Mouse (Mus musculus) forebrain, embryonic 10.5 days (tissue): ENCODE data around the gene Slc2a10. TPM values are rescaled to one million over a fixed set of nuclear protein-coding genes. Genes with fewer than 3 reads are reported as not detected.
A peak's percentile ranks its signal among the peaks of the same experiment; 100 is the strongest.
"Not testable (repeated sequence)": the region's sequence is repeated elsewhere in the genome, so short reads cannot be mapped to it uniquely, and the experiment has no call there.

Experiments
- DNase-seq: peaks from one replicate; pipeline ENCODE4 v3.0.0-alpha.2; 2017; ENCODE audit warnings: low spot score; ENCODE audit errors: extremely low spot score
- H3K27ac ChIP-seq: fragments of 300-500 bp; sonication (generic); 2 replicates; pipeline ENCODE4 v1.5.1; 2016; ENCODE audit warnings: mild to moderate bottlenecking
- H3K27me3 ChIP-seq: fragments of 300-500 bp; sonication (generic); 2 replicates; pipeline ENCODE4 v1.6.1; 2016; ENCODE audit warnings: mild to moderate bottlenecking; ENCODE audit not compliant: poor library complexity, severe bottlenecking
- H3K36me3 ChIP-seq: fragments of 300-500 bp; sonication (generic); replicated peaks from 2 replicates; pipeline ENCODE4 v1.6.1; 2016; ENCODE audit warnings: mild to moderate bottlenecking, moderate library complexity
- H3K4me1 ChIP-seq: fragments of 300-500 bp; sonication (generic); 2 replicates; pipeline ENCODE4 v1.6.1; 2016
- H3K4me3 ChIP-seq: fragments of 300-500 bp; sonication (generic); 2 replicates; pipeline ENCODE4 v1.5.1; 2016; ENCODE audit warnings: mild to moderate bottlenecking, moderate library complexity
- H3K9me3 ChIP-seq: fragments of 300-500 bp; sonication (generic); 2 replicates; pipeline ENCODE4 v1.6.1; 2016; ENCODE audit warnings: mild to moderate bottlenecking, moderate library complexity
- WGBS: fragments of 180-500 bp; shearing (Covaris S2); methylation state at CpG from one replicate; pipeline ENCODE4 v1.1.7; 2016; 5-methylcytosine and 5-hydroxymethylcytosine counted together
- polyA plus RNA-seq: library from polyadenylated mRNA; unstranded; fragments of >200 nt; fragmentation: Nextera tagmentation; extraction: Ambion mirVana; gene quantifications from 2 replicates; pipeline ENCODE4 v1.2.1, GENCODE M21; 2016

Slc2a10 gene
- polyA plus RNA-seq, 1 experiment from 2014 or later = 4.6 TPM

GRCm38 (mm10) chr2:165485826-165486225, 17.8 kb upstream of the Slc2a10 start:
- 80% methylated on average over 3 of the region's 3 CpGs for whole genome bisulfite sequencing
- Histone ChIP-seq H3K27ac (no peak overlapping the region), H3K4me3 (no peak overlapping the region), H3K9me3 (no peaks in the 10 kb centered on the region), H3K27me3 (no peaks in the 10 kb centered on the region), H3K4me1 (peaks cover 39% of the 10 kb centered on the region), H3K36me3 (peaks cover 30% of the 10 kb centered on the region)
- DNase-seq = no peak

DNA sequence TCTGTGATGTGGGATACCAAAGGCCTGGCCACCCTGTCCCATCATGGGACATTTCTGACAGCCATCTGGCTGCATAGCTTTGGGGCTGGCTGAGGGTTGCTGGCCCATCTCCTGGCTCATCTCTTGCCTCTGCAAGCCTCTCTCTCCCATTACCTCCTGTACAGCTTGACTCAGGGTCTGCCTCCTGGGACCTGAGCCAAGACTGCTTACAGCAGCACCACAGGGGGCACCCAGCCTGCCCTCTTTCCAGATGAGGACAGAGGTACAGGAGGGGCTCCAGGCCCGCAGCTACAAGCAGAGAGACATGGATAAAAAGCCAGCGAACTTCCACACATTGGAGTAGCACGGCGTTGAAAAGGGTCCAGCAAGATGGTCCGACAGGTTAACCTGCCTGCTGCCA, 17.2 kb upstream of the Slc2a10 start:
- H3K4me1 ChIP-seq = peaks cover 39% of the 10 kb centered on the region
- H3K27ac ChIP-seq = peak overlapping the region; percentile 51; the same call in 1 of the 2 replicates
- H3K27me3 ChIP-seq = no peaks in the 10 kb centered on the region
- WGBS = 83% methylated on average over 5 of the region's 5 CpGs
- H3K4me3 ChIP-seq = no peak overlapping the region
- no peak for DNase-seq
- no peaks in the 10 kb centered on the region for H3K9me3 ChIP-seq
- peaks cover 34% of the 10 kb centered on the region for H3K36me3 ChIP-seq

- DNase-seq = peak; percentile 62
- Histone ChIP-seq H3K36me3 (peaks cover 34% of the 10 kb centered on the region), H3K27ac (peak overlapping the region; percentile 2; the same call in 1 of the 2 replicates), H3K4me1 (peaks cover 41% of the 10 kb centered on the region), H3K9me3 (no peaks in the 10 kb centered on the region), H3K27me3 (no peaks in the 10 kb centered on the region), H3K4me3 (no peak overlapping the region)
- WGBS = 26% methylated on average over 8 of the region's 8 CpGs
These were observed 16.6 kb upstream of the Slc2a10 start for GRCm38 (mm10) chr2:165486881-165487535.

DNA sequence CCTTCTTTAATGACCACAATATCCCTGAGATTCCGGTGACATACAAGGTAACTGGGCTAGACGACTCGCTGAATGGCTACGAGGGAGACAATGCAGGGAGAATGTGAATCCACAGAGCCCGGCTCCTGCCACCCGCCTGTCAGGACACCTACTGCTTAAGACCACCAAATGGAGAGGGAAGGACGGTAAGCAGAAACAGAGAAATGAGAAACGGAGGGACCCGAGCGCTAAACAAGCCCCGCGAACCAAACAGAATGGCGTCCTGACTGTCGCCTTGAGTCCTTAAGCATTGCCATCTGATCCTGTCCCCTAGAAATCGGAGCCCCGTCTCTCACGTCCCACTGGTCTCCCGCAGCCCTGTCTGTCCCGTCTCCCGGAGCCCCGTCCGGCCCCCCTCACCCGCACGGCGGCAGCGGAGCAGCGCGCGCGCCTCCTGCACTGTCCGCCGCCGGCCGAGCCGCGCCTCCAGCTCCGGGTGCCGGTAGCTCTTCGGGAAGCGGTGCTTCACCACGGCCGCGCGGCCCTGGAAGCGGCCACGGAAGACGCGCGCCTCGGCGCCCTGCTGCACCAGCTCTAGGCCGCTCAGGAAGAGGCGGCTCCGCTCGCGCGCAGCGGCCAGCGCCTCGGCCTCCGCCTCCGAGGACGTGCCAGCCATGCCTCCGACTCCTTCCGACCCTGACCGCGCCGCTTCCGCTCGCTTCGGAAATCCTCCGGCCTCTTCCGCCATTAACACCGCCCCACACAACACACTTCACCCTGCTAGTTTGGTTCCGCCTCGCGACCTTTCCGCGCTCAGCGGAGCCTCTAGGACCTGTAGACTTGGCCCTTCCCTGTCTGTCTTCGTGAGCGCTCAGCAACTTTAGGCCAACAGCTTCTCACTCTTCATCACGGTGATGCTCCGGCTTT, 10.7 kb upstream of the Slc2a10 start, which contains the start of gene Trp53rka:
Gene Trp53rka, minus strand, starts transcription at position 677 of the 906 bp plus-strand sequence.
- under 1% methylated on average over 77 of the region's 84 CpGs for WGBS

DNA sequence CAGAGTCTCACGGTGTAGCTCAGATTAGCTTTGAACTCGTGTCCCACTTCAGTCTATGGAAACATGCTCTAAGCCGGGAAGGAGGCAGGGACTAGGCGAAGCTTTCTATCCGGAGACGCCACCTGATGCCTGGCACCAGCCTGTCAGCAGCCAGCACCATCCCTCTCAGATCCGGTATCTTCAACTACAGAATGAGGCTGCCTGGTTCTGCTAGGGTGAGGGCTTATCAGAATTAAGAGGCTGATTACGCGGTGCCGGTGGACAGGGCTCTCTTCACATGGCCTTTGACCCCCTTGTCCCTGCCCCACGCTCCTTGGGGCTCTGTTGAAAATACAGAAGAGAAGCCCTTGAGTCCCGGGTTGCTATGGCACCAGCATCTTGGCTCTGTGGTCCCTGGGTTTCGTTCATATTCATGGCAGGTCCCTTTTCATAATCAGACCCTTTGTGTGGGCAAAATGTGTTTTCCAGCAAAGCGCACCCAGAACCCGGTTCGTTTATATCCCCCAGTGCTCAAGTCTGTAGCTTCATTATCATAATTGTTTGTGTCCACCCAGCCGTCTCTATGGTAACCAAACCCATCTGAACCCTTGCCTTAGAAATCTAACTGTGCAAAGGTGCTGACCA, 9.9 kb upstream of the Slc2a10 start:
- no peaks in the 10 kb centered on the region for H3K27me3 ChIP-seq
- peak overlapping the region; percentile 82 for H3K4me3 ChIP-seq
- peaks cover 39% of the 10 kb centered on the region for H3K4me1 ChIP-seq
- whole genome bisulfite sequencing = 15% methylated on average over 17 of the region's 17 CpGs
- peaks cover 25% of the 10 kb centered on the region for H3K36me3 ChIP-seq
- no peaks in the 10 kb centered on the region for H3K9me3 ChIP-seq
- peak; percentile 59 for DNase-seq
- peak overlapping the region; percentile 91 for H3K27ac ChIP-seq

More for the DNA sequence above, 10.7 kb upstream of the Slc2a10 start, which contains the start of gene Trp53rka:
- no peaks in the 10 kb centered on the region for H3K9me3 ChIP-seq
- H3K4me3 ChIP-seq = peak within 1 kb of the TSS; percentile 82
- H3K27me3 ChIP-seq = no peaks in the 10 kb centered on the region
- peak; percentile 83 for DNase-seq
- peaks cover 33% of the 10 kb centered on the region for H3K36me3 ChIP-seq
- peak within 1 kb of the TSS; percentile 91 for H3K27ac ChIP-seq
- peaks cover 39% of the 10 kb centered on the region for H3K4me1 ChIP-seq

GRCm38 (mm10) chr2:165494495-165494894, 9.1 kb upstream of the Slc2a10 start:
- Histone ChIP-seq H3K4me1 (peaks cover 39% of the 10 kb centered on the region), H3K27ac (peak overlapping the region; percentile 91), H3K9me3 (no peaks in the 10 kb centered on the region), H3K27me3 (no peaks in the 10 kb centered on the region), H3K36me3 (peaks cover 17% of the 10 kb centered on the region), H3K4me3 (peak overlapping the region; percentile 82; the same call in 1 of the 2 replicates)
- no peak for DNase-seq
- 62% methylated on average over 2 of the region's 2 CpGs for WGBS

GRCm38 (mm10) chr2:165496251-165496650, 7.3 kb upstream of the Slc2a10 start:
- Histone ChIP-seq H3K27ac (peak overlapping the region; percentile 6; the same call in 1 of the 2 replicates), H3K9me3 (no peaks in the 10 kb centered on the region), H3K36me3 (no peaks in the 10 kb centered on the region), H3K4me1 (peaks cover 39% of the 10 kb centered on the region), H3K27me3 (no peaks in the 10 kb centered on the region; the same call in 1 of the 2 replicates), H3K4me3 (no peak overlapping the region)
- peak; percentile 30 for DNase-seq

DNA sequence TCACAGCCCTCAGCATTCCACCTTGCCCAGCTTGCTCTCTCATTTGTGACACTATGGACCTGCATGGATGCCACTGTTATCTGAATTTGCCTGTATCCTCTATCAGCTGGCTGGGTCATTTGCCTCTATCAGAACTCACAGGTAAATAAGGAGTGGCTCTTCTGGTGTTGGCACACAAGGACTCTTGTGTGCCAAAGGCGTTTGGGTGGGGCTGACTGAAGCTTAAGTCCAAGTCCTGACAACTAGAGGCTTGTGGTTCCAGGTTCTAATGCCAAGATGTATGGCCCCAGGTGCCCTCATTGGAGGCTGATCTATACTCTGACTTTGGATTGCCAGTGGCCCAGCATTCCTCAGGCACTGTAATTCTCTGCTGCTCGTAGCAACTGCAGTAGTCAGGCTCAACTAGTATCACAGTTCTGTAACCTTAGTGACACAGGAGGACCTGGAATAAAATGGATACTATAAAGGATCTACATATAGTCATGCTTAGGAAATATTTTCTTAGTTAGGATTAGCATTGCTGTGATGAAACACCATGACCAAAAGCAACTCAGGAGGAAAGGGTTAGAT, 5.8 kb upstream of the Slc2a10 start:
- no peak for DNase-seq
- Histone ChIP-seq H3K9me3 (no peaks in the 10 kb centered on the region), H3K27ac (no peak overlapping the region), H3K4me3 (no peak overlapping the region), H3K27me3 (peaks cover 5% of the 10 kb centered on the region), H3K4me1 (peaks cover 28% of the 10 kb centered on the region), H3K36me3 (no peaks in the 10 kb centered on the region)
- WGBS = 83% methylated on average over 2 of the region's 2 CpGs

GRCm38 (mm10) chr2:165498816-165499215, 4.8 kb upstream of the Slc2a10 start:
- H3K4me1 ChIP-seq = peaks cover 31% of the 10 kb centered on the region
- no peaks in the 10 kb centered on the region for H3K36me3 ChIP-seq
- no peak overlapping the region for H3K27ac ChIP-seq
- no peaks in the 10 kb centered on the region for H3K9me3 ChIP-seq
- H3K27me3 ChIP-seq = peaks cover 14% of the 10 kb centered on the region
- H3K4me3 ChIP-seq = no peak overlapping the region
- 80% methylated on average over 6 of the region's 6 CpGs for WGBS
- DNase-seq = no peak

GRCm38 (mm10) chr2:165509686-165510085, 6.1 kb downstream of the Slc2a10 start:
- peaks cover 31% of the 10 kb centered on the region for H3K4me1 ChIP-seq
- H3K27me3 ChIP-seq = peaks cover 7% of the 10 kb centered on the region
- no peak overlapping the region for H3K4me3 ChIP-seq
- DNase-seq = no peak
- H3K27ac ChIP-seq = no peak overlapping the region
- H3K9me3 ChIP-seq = no peaks in the 10 kb centered on the region
- no peaks in the 10 kb centered on the region for H3K36me3 ChIP-seq
- WGBS = 85% methylated on average over 9 of the region's 9 CpGs

DNA sequence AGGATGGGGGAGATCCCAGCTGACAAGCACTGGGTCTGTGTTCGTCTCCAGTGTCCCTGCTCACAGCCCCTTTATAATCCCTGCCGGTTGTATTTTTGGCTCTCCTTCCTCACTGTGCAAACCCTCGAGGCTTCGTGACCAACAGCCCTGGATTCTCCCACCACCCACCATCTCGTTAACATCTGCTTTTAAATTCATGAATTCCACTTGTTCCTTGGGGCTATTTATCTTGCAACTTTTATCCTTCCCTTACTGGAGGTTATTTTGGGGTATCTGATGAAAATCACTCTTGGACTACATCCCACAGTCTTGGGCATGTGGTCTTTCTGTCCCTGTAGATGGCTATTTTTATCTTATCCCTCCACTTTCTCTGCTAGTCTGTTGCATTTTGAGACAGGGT, 6.9 kb downstream of the Slc2a10 start:
- Histone ChIP-seq H3K4me3 (no peak overlapping the region), H3K4me1 (peaks cover 28% of the 10 kb centered on the region), H3K27ac (no peak overlapping the region), H3K27me3 (no peaks in the 10 kb centered on the region), H3K36me3 (no peaks in the 10 kb centered on the region), H3K9me3 (no peaks in the 10 kb centered on the region)
- WGBS = 69% methylated on average over 5 of the region's 5 CpGs
- DNase-seq = no peak

DNA sequence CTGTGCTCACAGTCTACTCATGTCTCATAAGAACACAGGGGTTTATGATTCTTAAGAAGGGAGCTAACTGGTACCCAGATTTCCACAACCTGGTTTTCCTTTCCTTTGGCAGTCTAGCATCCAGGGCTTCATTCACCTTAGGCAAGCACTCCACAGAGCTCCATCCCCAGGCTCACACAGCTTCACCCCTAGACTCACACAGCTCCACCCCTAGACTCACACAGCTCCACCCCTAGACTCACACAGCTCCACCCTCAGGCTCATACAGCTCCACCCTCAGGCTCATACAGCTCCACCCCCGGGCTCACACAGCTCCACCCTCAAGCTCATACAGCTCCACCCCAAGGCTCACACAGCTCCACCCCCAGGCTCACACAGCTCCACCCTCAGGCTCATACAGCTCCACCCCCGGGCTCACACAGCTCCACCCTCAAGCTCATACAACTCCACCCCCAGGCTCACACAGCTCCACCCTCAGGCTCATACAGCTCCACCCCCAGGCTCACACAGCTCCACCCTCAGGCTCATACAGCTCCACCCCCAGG, 7.4 kb downstream of the Slc2a10 start:
- H3K27ac ChIP-seq, DNase-seq, H3K4me3 ChIP-seq, H3K27me3 ChIP-seq, H3K36me3 ChIP-seq, H3K9me3 ChIP-seq: not testable (repeated sequence)
- peaks cover 29% of the 10 kb centered on the region for H3K4me1 ChIP-seq
- WGBS = 78% methylated on average over 2 of the region's 2 CpGs
